Mouse (Mus musculus) liver, embryonic 14.5 days (tissue): ENCODE measurements at regions not wholly inside any gene's neighbourhood (a gene's known extent, or its start where the extent isn't known, plus 50 kb on each side); places are given as distances from the start of the nearest gene placed in this dataset.

Source experiments
- CTCF ChIP-seq: IDR thresholded peaks from 2 replicates; pipeline ENCODE4 v1.5.1; 2016; ENCODE audit warnings: antibody characterized with exemption, low read depth, control low read depth
- EP300 ChIP-seq: IDR thresholded peaks from 2 replicates; pipeline ENCODE4 v1.6.1; 2016; ENCODE audit warnings: antibody characterized with exemption, low read depth

GRCm38 (mm10) chr4:95270389-95270788 is 218.4 kb upstream of the Jun start:
- TF ChIP-seq CTCF: no peak
- no peak for TF ChIP-seq EP300
